Mouse (Mus musculus) gastrocnemius, postnatal 10 days (tissue): ENCODE measurements around the gene Qsox1. TPM values are rescaled to one million over a fixed set of nuclear protein-coding genes. Genes with fewer than 3 reads are reported as not detected.
A peak's percentile ranks its signal among the peaks of the same experiment; 100 is the strongest.

Source experiments
- DNase-seq: peaks from one replicate; pipeline ENCODE4 v3.0.0; 2021; ENCODE audit warnings: mixed read lengths
- long read RNA-seq, 2 experiments: library from polyadenylated mRNA; stranded (forward); transcript quantifications; one replicate each; pipeline ENCODE4 v2.0.0; 2021
- total RNA-seq, 2 experiments: library from RNA; stranded (reverse); gene quantifications; 2 replicates each; pipeline ENCODE4 v1.2.3; 2021

The Qsox1 gene
- 10 to 100 TPM; 36.0 to 49.4 TPM for total RNA-seq
- long read RNA-seq, experiment 1, transcript Qsox1-207 (13 exons, 2,433 nt): major isoform, 12 of 25 reads
- long read RNA-seq, experiment 1, partial matches to known transcripts: 5 of 25 reads
- long read RNA-seq, experiment 1, other reads (novel, unspliced or antisense): 1 of 25 reads
- long read RNA-seq, experiment 2, transcript Qsox1-207 (13 exons, 2,433 nt): major isoform, 8 of 20 reads
- long read RNA-seq, experiment 2, partial matches to known transcripts: 4 of 20 reads
- long read RNA-seq, experiment 2, other reads (novel, unspliced or antisense): 4 of 20 reads

- DNase-seq: peak; percentile 83
Observed at GRCm38 (mm10) chr1:155812581-155813499, at the start of gene Qsox1. Qsox1 (minus strand) TSS chr1:155812889.

- no peak for DNase-seq
Observed at GRCm38 (mm10) chr1:155854926-155855702, 42.4 kb upstream of the Qsox1 start.

GRCm38 (mm10) chr1:155853009-155853408, 40.3 kb upstream of the Qsox1 start:
- DNase-seq: no peak

- no peak for DNase-seq
Observed at GRCm38 (mm10) chr1:155844235-155844634, 31.5 kb upstream of the Qsox1 start.

GRCm38 (mm10) chr1:155843538-155843937, 30.8 kb upstream of the Qsox1 start:
- DNase-seq: no peak

- no peak for DNase-seq
Observed at GRCm38 (mm10) chr1:155835667-155836066, 23.0 kb upstream of the Qsox1 start.

- no peak for DNase-seq
Observed at GRCm38 (mm10) chr1:155833610-155834009, 20.9 kb upstream of the Qsox1 start.

GRCm38 (mm10) chr1:155831958-155832357, 19.3 kb upstream of the Qsox1 start:
- DNase-seq: no peak

GRCm38 (mm10) chr1:155830861-155831260, 18.2 kb upstream of the Qsox1 start:
- no peak for DNase-seq

GRCm38 (mm10) chr1:155827703-155828295, 15.1 kb upstream of the Qsox1 start:
- DNase-seq: no peak

- no peak for DNase-seq
Observed at GRCm38 (mm10) chr1:155826803-155827395, 14.2 kb upstream of the Qsox1 start.

GRCm38 (mm10) chr1:155825940-155826716, 13.4 kb upstream of the Qsox1 start:
- DNase-seq: no peak

- no peak for DNase-seq
Observed at GRCm38 (mm10) chr1:155820646-155821045, 8.0 kb upstream of the Qsox1 start.

GRCm38 (mm10) chr1:155816167-155816566, 3.5 kb upstream of the Qsox1 start:
- DNase-seq: no peak

- DNase-seq: no peak
Observed at GRCm38 (mm10) chr1:155811995-155812580, 601 bp downstream of the Qsox1 start.

- no peak for DNase-seq
Observed at GRCm38 (mm10) chr1:155810616-155811015, 2.1 kb downstream of the Qsox1 start.

- peak; percentile 18 for DNase-seq
Observed at GRCm38 (mm10) chr1:155809706-155810442, 2.8 kb downstream of the Qsox1 start.

GRCm38 (mm10) chr1:155808261-155808660, 4.4 kb downstream of the Qsox1 start:
- DNase-seq: no peak

GRCm38 (mm10) chr1:155805607-155806006, 7.1 kb downstream of the Qsox1 start:
- no peak for DNase-seq
